Mouse (Mus musculus) lung, adult 2 months (tissue): Measurements from ENCODE around the gene S100a13. TPM values are rescaled to one million over a fixed set of nuclear protein-coding genes. Genes with fewer than 3 reads are reported as not detected.

ENCODE experiments used
- DNase-seq: peaks from one replicate; pipeline ENCODE4 v3.0.0; 2022
- H3K4me1 ChIP-seq: fragments of 200-500 bp; 2 replicates; pipeline ENCODE4 v1.6.1; 2011; ENCODE audit warnings: low read length; ENCODE audit not compliant: control insufficient read depth, insufficient read depth
- H3K4me3 ChIP-seq: fragments of 200-500 bp; replicated peaks from 2 replicates; pipeline ENCODE3; 2011; ENCODE audit warnings: low read depth, mild to moderate bottlenecking, control low read depth, low read length; ENCODE audit errors: extremely low read depth
- CTCF ChIP-seq: fragments of 200-500 bp; IDR thresholded peaks from 2 replicates; pipeline ENCODE4 v1.5.1; 2011; ENCODE audit warnings: mild to moderate bottlenecking, low read length, control low read depth; ENCODE audit not compliant: insufficient read depth
- POLR2A ChIP-seq: fragments of 200-500 bp; IDR thresholded peaks from 2 replicates; pipeline ENCODE4 v1.6.1; 2011; ENCODE audit warnings: low read depth, mild to moderate bottlenecking, control low read depth, low read length, borderline replicate concordance; ENCODE audit errors: extremely low read depth
- WGBS: fragments of 180-500 bp; shearing (Covaris S2); methylation state at CpG from one replicate; pipeline ENCODE4 v1.1.7; 2018; 5-methylcytosine and 5-hydroxymethylcytosine counted together
- polyA plus RNA-seq: library from polyadenylated mRNA; depleted of rRNA; stranded (reverse); fragments of >200 nt; gene quantifications from 2 replicates; pipeline ENCODE4 v1.2.3, GENCODE M21; 2012

Gene S100a13
- polyA plus RNA-seq, 1 experiment, result 103 TPM

DNA sequence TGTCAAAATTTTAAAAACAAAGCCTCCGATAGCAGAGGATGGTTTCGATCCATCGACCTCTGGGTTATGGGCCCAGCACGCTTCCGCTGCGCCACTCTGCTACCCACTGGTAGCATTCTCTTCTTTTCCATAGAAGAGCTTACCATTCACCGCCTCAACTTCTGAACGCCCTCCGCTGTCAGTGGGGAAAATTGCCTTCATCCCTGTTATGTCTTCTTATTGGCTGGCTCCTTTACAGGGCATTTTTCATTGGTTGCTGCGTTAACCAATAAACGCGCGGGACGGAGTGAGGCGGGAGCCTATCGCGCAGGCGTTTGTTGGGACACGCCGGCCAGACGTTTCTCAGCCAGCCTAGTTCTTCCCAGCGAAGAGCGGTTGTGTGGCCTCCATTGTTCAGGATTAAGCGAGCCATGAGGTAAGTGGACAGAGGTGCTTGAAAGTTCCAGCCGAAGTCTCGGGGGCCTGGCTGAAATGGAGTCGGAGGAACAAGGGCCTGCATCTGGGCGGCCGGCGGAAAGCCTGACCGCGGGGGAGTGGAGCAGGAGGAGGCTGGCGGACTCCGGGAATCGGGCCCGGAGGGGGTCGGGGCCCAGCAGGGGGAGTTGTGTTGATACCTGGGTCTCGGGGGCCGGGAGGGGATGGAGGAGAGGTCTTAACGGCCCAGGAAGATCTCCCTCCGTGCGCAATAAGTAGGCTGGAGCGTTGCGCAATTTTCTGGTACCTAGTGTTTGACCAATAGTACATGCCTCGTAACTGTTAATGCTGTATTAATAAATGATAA lies 38.2 kb upstream of the S100a13 start, which contains the start of gene Ilf2:
Gene Ilf2, plus strand, starts transcription at position 296 of the 781 bp plus-strand sequence.
- H3K4me1 ChIP-seq, result peaks cover 5% of the 10 kb centered on the region
- TF ChIP-seq CTCF, result peak; percentile 23; the same call in 1 of the 2 replicates
- peak; percentile 81; the same call in 1 of the 2 replicates for TF ChIP-seq POLR2A
- peak; percentile 90 for DNase-seq
- peak within 1 kb of the TSS; percentile 80 for H3K4me3 ChIP-seq
- WGBS, result under 1% methylated on average over 45 of the region's 45 CpGs

- 53% methylated on average over 5 of the region's 5 CpGs for WGBS
- no peak for DNase-seq
- TF ChIP-seq CTCF, result no peak
- no peak for TF ChIP-seq POLR2A
- peaks cover 3% of the 10 kb centered on the region; the same call in 1 of the 2 replicates for H3K4me1 ChIP-seq
- H3K4me3 ChIP-seq, result no peak overlapping the region
Measured at GRCm38 (mm10) chr3:90486998-90487397, 27.2 kb upstream of the S100a13 start.

DNA sequence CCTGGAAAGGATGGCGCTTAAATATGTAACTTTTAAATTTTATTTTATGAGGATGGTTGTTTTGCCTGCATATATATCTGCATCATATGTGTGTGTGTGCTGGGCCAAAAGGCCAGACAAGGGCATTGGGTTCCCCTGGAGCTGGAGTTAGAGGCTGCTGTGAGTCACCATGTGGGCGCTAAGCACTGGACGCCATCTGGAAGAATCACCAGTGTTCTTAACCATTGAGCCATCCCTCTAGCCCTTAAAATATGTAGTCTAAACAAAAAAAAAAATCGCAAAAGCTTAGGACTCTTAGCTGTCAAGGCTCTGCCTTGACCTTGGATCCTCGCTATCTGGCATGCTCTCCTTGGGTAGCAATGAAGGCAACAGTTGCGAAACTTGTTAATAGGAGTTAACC lies 25.7 kb upstream of the S100a13 start:
- Histone ChIP-seq H3K4me3 (no peak overlapping the region), H3K4me1 (peaks cover 3% of the 10 kb centered on the region; the same call in 1 of the 2 replicates)
- TF ChIP-seq CTCF, result no peak
- TF ChIP-seq POLR2A, result no peak
- 83% methylated on average over 6 of the region's 6 CpGs for WGBS
- DNase-seq, result no peak

GRCm38 (mm10) chr3:90490696-90491256 lies 23.5 kb upstream of the S100a13 start, which contains the start of gene Snapin:
Snapin (minus strand) TSS chr3:90491033.
- peak; percentile 97 for DNase-seq
- Histone ChIP-seq H3K4me1 (peaks cover 3% of the 10 kb centered on the region; the same call in 1 of the 2 replicates), H3K4me3 (peak within 1 kb of the TSS; percentile 97)
- peak; percentile 60; the same call in 1 of the 2 replicates for TF ChIP-seq POLR2A
- TF ChIP-seq CTCF, result peak; percentile 70
- under 1% methylated on average over 37 of the region's 37 CpGs for WGBS

DNA sequence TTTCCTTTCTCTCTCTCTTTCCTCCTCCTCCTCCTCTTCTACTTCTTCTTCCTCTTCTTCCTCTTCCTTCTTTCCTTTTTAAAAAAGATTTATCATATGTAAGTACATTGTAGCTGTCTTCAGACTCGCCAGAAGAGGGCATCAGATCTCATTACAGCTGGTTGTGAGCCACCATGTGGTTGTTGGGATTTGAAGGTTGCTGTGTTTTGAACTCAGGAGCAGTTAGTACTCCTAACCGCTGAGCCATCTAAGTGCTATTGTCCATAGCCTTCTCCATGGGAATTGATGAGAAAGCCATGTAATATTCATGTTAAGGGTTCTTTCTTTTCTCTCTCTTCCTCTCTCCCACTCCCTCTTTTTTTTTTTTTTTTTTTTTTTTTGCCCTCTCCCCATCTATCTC lies 22.9 kb upstream of the S100a13 start:
- no peak for DNase-seq
- H3K4me3 ChIP-seq, result no peak overlapping the region
- WGBS, result 37% methylated on average over 2 of the region's 2 CpGs
- peaks cover 3% of the 10 kb centered on the region; the same call in 1 of the 2 replicates for H3K4me1 ChIP-seq
- TF ChIP-seq CTCF (0 out of 2 replicates have a peak, but pooled peaks have one; percentile 4), POLR2A (no peak)

DNA sequence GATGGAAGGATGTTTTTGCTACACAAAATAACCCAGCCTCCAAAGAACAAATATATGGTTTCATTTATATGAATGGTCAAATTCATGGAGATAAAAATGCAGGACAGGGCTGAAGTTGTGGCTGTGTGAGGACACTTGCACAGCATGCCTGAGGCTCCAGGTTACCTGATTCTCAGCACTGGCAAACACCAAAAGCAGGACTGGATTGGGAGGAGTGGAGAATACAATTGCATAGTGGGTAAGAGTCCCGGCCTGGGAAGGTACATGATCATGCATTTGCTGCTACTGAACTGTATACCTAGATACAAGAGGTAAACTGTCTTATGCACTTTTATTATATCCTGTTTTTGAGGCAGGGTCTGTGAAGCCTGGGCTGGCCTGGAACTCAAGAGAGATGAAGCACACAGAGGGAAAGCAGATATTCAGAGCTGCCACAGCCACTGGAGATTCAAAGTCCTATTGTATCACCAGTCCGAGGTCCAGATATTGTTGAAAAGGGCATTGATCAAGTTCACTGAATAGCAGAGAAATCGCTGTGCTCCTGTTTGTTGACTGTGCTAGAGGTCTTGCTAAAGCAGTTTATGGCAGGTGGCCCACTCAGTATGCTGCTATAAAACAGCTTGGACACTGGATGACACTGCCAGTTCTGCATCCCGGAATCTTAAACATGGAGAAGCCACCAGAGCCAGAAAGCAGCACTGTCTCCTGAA lies 20.2 kb upstream of the S100a13 start:
- no peak for TF ChIP-seq CTCF
- TF ChIP-seq POLR2A, result no peak
- Histone ChIP-seq H3K4me3 (no peak overlapping the region), H3K4me1 (peaks cover 3% of the 10 kb centered on the region; the same call in 1 of the 2 replicates)
- DNase-seq, result no peak
- 60% methylated on average over 4 of the region's 4 CpGs for WGBS

DNA sequence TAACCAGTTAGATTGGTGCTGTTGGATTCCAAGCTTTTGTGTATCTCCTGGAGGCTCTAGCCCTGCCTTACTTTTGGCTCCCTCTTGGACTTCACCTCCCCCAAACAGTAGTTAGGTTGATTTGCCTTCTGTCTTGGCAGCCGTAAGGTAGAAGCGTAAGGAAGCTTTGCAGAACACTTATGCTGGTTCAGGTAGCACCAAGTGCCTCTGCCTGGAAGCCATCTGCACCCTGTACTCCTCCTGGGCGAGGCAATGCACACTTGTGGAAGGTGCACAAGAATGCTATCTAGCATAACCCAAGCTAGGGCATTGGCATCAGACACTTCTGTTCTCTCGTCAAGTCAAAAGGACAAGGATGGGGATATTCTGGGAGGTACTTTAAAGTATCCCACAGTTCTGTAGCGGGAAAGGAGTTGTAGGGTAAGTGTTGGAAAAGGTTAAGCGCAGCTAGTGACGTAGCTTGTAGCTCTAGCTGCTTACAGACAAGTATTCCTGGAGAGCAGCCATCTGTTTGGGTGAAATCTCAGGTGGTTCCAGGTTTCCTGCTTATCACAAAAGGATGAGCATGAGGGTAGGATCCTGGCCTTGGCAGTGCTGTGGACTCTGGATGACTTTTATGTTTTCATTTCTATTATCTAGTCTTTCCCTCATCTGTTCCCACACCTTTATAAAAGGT lies 18.2 kb upstream of the S100a13 start:
- 75% methylated on average over 7 of the region's 7 CpGs for WGBS
- no peak for TF ChIP-seq POLR2A
- no peak for TF ChIP-seq CTCF
- Histone ChIP-seq H3K4me1 (no peaks in the 10 kb centered on the region), H3K4me3 (no peak overlapping the region)
- DNase-seq, result no peak

GRCm38 (mm10) chr3:90497597-90497996 lies 16.6 kb upstream of the S100a13 start:
- Histone ChIP-seq H3K4me1 (no peaks in the 10 kb centered on the region), H3K4me3 (no peak overlapping the region)
- no peak for DNase-seq
- TF ChIP-seq POLR2A, result no peak
- TF ChIP-seq CTCF, result no peak

- 72% methylated on average over 4 of the region's 4 CpGs for WGBS
Measured at GRCm38 (mm10) chr3:90503444-90503843, 10.8 kb upstream of the S100a13 start.

More at GRCm38 (mm10) chr3:90503444-90503843, 10.8 kb upstream of the S100a13 start:
- no peak overlapping the region for H3K4me3 ChIP-seq
- DNase-seq, result no peak
- peaks cover 4% of the 10 kb centered on the region; the same call in 1 of the 2 replicates for H3K4me1 ChIP-seq
- TF ChIP-seq POLR2A, result no peak
- TF ChIP-seq CTCF, result no peak
